Mouse (Mus musculus): ENCODE data around the gene Clic1. TPM values are rescaled to one million over a fixed set of nuclear protein-coding genes. Genes with fewer than 3 reads are reported as not detected.

The Clic1 gene
- polyA plus RNA-seq, 1 experiment = 209 TPM

DNA sequence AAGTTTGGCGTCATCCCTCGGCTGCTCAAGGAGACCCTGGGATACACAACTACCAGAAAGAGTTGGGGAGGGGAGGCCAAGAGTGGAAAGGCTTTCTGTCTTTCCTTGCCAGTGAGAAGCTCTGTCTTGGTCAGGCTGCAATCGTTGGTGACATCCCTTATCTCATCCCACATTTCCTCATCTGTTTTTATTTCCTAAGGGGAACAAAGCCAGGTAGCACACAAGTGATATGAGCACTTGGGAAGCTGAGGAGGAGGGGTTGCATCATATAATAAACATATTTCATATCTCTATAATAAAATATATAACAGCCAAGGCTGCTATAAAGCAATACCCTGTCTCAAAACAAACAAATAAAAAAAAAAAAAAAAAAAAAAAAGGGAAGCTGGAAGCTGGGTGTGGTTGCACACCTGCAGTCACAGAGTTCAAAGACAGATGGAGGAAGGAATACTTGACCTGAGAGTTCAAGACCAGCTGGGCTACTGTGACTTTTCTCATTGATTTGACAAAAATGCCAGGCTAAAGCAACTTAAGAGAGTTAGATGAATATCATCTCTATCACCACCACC is 34.2 kb downstream of the Clic1 start:
- 26% methylated on average over 3 of the region's 3 CpGs for whole genome bisulfite sequencing
- DNase-seq (ENCODE audit: low read depth, low spot score) = no peak

- DNase-seq (ENCODE audit: low read depth, low spot score) = no peak
- 64% methylated on average over 7 of the region's 7 CpGs for WGBS
Observed at GRCm38 (mm10) chr17:35085208-35085865, 35.6 kb downstream of the Clic1 start, which contains the start of gene Ly6g6f. Gene Ly6g6f, minus strand, starts transcription at chr17:35085610.

DNA sequence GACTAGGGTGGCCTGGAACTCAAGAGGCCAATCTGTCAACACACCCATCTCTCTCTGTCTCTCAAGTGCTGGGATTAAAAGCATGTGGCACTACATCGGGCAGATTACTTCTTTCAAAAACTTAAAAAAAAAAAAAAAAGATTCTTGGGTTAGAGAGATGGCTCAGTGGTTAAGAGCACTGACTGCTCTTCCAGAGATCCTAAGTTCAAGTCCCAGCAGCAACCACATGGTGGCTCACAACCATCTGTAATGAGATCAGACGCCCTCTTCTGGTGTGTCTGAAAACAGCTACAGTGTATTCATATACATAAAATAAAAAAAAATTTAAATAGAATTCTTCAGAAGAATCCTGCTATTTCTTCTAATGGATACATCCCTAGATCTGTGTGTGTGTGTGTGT is 38.4 kb downstream of the Clic1 start:
- DNase-seq (ENCODE audit: low read depth, low spot score) = no peak
- WGBS = 40% methylated on average over 2 of the region's 2 CpGs

GRCm38 (mm10) chr17:35088825-35089644 is 39.3 kb downstream of the Clic1 start, which contains the start of gene Abhd16a:
Gene Abhd16a, plus strand, starts transcription at chr17:35089263.
- 3% methylated on average over 67 of the region's 67 CpGs for WGBS

GRCm38 (mm10) chr17:35090166-35090932 is 40.6 kb downstream of the Clic1 start:
- DNase-seq (ENCODE audit: low read depth, low spot score) = no peak
- 52% methylated on average over 8 of the region's 8 CpGs for WGBS

More at GRCm38 (mm10) chr17:35088825-35089644, 39.3 kb downstream of the Clic1 start, which contains the start of gene Abhd16a:
- no peak for DNase-seq (ENCODE audit: low read depth, low spot score)

DNA sequence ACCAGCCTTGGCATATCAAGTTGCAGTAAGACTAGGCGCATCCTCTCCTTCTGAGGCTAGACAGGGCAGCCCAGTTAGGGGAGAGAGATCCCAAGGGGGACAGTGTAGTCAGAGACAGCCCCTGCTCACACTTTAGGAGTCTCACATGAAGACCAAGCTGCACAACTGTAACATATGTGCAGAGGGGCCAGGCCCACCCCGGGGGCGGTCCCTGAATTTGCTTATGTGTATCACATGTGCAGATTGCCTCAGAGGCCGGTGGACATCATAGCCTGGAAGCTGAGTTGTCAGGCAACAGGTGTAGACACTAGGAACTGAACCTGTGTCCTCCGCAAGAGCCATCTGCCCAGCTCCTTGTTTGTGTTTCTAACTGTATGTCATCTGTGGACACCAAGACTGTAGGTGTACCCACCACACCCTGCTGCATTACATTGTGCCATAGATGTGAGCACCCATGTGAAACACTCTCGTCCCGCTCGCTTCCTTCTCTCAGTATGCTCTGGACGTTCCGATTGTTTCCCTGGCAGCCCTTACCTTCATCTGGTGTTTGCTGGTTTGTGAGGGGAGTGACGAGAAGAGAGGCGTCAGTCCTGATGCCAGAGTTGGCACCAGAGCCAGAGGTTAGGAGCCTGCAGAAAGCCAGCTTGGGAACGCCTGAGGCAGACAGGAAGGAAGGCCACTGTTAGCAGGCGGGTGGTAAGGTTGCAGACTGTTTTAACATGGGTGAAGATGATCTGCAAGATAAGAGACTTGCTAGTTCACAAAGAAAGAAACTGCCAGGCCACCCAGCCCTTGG is 42.8 kb downstream of the Clic1 start:
- WGBS = 91% methylated on average over 14 of the region's 14 CpGs
- DNase-seq (ENCODE audit: low read depth, low spot score) = no peak

DNA sequence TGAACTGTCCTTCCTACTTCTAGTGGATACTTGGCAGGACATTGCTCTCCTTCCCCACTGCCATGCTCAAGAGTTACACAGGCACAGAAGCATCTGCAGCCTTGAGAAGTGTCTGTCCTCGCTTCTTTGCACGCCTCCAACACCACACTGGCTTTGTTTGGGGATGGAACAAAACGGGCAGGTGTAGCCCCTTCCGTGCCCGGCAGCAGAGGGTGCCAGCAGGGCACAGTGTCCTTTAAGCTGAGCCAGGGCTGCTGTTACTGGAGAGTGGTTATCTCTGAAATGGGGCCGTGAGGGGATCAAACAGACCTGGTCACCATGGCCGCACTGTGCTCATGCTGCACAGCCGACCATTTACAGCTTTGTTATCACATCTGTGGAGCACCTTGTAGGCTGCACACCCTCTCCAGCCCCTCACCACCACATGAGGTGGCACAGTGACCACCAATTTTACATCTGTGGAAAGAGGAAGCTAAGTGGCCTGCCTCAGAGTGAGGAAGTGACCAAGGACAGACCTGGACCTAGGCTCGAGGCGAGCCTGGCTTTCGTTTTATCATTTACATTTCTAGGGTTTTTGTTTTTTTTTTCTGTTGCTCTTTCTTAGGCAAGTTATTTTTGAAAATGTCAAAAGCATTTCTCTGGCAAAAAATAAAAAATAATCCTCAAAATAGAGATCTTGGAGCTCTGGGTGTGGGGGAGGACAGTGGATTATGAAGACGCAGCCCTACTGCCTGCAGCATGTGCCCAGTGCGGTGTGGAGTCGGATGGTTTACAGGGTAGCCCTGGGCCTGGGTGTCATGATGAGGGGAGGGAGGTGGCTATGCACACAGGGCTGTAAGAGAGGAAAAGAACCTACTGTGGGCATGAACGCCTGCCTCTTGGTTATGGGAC is 45.0 kb downstream of the Clic1 start:
- 87% methylated on average over 15 of the region's 15 CpGs for WGBS
- no peak for DNase-seq (ENCODE audit: low read depth, low spot score)

GRCm38 (mm10) chr17:35096597-35096996 is 46.8 kb downstream of the Clic1 start:
- DNase-seq (ENCODE audit: low read depth, low spot score) = no peak
- WGBS = 93% methylated on average over 12 of the region's 12 CpGs

DNA sequence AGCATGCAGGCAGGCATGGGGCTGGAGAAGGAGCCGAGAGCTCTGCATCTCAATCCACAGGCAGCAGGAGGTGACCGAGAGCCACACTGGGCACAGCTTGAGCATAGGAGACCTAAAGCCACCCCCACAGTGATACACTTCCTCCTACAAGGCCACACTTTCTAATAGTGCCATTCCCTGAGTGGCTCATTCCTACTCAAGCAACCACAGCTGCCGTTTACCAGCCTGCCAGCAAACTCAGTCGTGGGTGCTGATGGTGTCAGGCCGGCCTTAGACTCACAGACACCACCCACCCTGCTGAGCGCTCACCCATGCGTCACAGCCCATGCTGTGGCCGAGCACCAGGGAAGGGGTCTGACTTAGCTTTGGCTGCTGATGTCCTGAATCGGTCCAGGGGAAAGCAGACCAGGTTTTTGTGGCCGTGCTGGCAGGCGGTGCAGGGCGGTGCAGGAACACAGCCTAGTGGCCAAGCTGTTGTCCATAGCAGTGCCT is 47.4 kb downstream of the Clic1 start:
- no peak for DNase-seq (ENCODE audit: low read depth, low spot score)
- WGBS = 89% methylated on average over 12 of the region's 12 CpGs

GRCm38 (mm10) chr17:35100196-35100765 is 50.5 kb downstream of the Clic1 start:
- DNase-seq (ENCODE audit: low read depth, low spot score) = no peak
- 68% methylated on average over 10 of the region's 10 CpGs for WGBS

DNA sequence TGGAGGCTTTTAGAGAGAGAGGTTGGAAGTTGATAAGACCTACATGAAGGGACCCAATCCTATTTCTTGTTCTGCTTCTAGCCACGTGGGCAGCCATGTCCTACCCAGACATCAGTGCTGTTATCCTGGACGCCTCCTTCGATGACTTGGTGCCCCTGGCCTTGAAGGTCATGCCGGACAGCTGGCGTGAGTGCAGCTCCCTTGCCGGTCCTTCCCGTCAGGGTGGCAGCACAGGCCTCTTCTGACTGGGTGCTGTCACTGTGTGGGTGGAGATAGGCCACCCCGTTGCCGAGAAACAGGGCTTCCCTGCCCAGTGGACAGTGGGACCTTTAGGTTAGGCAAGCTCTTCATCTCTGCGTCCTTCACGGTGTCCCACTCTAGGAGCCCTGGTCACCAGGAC is 51.4 kb downstream of the Clic1 start:
- WGBS = 91% methylated on average over 11 of the region's 11 CpGs

DNA sequence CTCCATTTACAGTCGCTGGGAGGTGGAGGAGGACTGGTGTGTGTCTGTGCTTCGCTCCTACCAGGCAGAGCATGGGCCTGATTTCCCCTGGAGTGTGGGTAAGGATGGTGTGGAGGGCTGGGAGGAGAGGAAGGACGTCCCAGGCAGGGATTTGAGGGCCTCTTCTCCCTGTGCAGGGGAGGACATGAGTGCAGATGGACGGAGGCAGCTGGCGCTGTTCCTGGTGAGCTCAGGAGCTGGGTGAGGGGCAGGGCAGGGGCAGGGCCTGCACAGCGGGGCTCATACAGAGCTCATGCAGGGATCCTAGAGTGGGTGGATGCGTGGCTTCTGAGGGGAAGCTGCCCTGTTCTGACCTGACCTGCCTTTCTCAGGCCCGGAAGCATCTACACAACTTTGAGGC is 52.5 kb downstream of the Clic1 start:
- 74% methylated on average over 8 of the region's 8 CpGs for WGBS
- DNase-seq (ENCODE audit: low read depth, low spot score) = no peak

More for the DNA sequence above, 51.4 kb downstream of the Clic1 start:
- DNase-seq (ENCODE audit: low read depth, low spot score) = no peak

DNA sequence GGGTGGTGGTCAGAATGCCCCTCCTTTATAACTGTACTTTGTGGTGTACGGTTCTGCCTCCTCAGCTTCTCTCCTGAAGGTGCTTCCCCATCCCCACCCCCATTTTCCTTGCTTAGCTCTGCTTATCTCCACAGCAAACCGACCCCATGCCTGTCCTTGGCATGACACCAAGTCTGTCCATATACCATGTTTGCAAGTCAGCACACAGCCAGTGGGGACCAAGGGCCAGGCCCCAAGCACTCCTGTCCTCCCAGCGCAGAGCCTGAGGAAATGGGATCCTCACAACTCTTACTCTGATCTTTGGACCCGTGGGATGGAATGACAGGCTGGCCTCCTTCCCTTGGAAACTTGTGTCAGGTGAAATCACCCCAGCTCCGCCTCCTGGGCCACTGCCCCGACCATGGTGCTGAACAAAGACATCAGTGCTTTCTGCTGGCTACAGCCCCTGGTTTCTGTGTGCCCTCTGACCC is 53.5 kb downstream of the Clic1 start:
- 27% methylated on average over 6 of the region's 6 CpGs for WGBS
- DNase-seq (ENCODE audit: low read depth, low spot score) = no peak

DNA sequence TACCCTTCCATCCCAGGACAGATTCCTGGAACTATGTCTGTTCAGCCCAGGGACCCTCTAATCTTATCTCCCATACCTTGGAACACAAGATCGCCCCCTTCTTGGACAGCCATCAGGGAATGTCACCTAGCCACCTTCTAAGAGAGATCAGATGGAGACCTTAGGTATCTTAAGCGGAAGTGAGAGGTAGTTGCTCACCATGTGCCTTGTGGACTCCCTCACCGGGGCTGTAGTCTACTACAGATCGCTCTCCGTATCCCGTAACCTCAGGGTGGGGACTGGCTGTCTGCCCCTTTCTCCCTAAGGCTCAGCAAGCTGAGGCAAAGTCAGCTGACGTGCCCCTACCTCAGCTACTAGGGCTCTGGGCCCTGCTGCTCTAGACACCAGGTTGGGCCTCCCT is 54.3 kb downstream of the Clic1 start:
- DNase-seq (ENCODE audit: low read depth, low spot score) = no peak

DNA sequence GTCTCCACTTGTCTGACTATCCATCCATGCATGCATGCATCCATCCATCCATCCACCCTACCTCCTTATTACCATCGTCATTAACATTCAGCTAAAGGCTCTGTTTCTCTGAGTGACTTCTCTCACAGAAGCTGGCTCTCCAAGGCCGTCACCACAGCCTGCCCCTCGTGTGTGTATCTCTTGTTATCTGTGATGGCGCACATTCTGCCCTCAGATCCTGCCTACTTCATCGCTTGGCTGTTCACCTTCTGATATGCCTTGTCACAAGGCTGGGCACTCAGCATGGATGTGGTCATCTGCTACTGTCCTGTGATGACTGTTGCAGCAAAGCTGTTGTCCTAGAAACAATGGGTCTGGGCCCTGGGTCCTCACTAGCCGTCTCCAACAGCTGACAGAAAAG is 55.0 kb downstream of the Clic1 start:
- no peak for DNase-seq (ENCODE audit: low read depth, low spot score)
- WGBS = 87% methylated on average over 6 of the region's 6 CpGs

More for the DNA sequence above, 54.3 kb downstream of the Clic1 start:
- 93% methylated on average over 7 of the region's 7 CpGs for WGBS

DNA sequence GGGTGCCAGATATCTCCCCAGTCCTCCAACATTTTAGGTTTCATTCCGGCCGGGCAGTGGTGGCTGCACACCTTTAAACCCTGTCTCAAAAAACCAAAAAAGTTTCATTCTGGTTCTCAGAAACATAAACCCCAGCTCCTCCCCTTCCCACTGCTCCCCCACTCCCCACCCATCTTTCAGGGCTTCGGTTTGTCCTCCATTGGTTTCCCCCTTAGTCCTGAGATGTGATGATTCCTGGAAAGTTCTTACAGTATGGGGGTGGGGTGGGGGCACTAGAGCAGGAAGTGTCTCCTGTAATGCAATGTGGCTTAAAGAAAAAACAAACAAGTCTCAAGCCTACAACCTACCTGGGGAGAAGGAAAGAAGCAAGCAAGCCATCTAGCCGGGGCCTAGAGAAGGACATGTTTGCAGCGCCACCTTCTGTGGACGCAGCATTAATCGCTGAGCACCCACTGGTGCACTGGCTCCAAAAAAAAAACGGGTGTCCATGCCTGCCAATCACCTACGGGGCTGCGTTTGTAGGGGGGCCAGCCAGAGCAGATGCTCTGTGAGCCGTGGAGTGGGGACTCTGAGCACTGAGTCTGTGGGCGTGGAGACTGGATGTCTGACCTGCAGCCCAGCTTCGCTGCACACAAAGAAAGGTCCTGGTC is 56.1 kb downstream of the Clic1 start:
- no peak for DNase-seq (ENCODE audit: low read depth, low spot score)
- 24% methylated on average over 13 of the region's 13 CpGs for WGBS

DNA sequence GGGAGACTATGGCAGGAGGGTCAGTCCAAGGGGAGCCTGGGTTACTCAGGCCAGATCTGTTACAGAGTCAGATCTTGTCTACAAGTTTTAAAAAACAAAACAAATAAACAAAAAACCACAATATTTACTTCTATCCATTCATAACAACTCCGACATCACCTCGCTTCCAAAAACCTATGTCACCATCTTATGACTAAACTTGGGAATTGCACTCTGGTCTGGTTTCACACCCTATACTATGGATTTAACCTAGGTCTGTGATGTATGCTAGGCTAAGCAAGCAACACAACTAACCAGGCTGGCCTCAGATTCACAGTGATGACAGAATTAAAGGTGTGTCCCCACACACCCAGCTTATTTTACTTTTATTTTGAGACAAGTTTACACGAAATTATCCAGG is 56.8 kb downstream of the Clic1 start:
- WGBS = 62% methylated on average over 3 of the region's 3 CpGs
- DNase-seq (ENCODE audit: low read depth, low spot score) = no peak
